Mouse (Mus musculus): ENCODE results near the gene Rps12-ps3. TPM values are rescaled to one million over a fixed set of nuclear protein-coding genes. Genes with fewer than 3 reads are reported as not detected.

The Rps12-ps3 gene
- polyA plus RNA-seq, 1 experiment from 2014 or later: 13.5 TPM

- no peak overlapping the region for H3K4me3 ChIP-seq (ENCODE audit: low read depth, low read length)
Measured at GRCm38 (mm10) chr19:59316571-59316970, 5.5 kb upstream of the Rps12-ps3 start.

GRCm38 (mm10) chr19:59330816-59331225 lies 8.7 kb downstream of the Rps12-ps3 start:
- H3K27ac ChIP-seq (ENCODE audit: low read depth, low read length): no peak overlapping the region
- H3K9ac ChIP-seq (ENCODE audit: low read length): no peak overlapping the region
- H3K4me1 ChIP-seq (replicated peaks; ENCODE audit: control insufficient read depth, insufficient read depth, low read length): no peaks in the 10 kb centered on the region
- no peaks in the 10 kb centered on the region for H3K9me3 ChIP-seq (ENCODE audit: control insufficient read depth, low read length)
- ATAC-seq (replicated peaks; ENCODE audit: low FRiP score) (no peak), DNase-seq (ENCODE audit: low spot score) (no peak)
- H3K36me3 ChIP-seq (ENCODE audit: control insufficient read depth, insufficient read depth, low read length): no peaks in the 10 kb centered on the region; the same call in 1 of the 2 replicates
- H3K27me3 ChIP-seq (ENCODE audit: control insufficient read depth, insufficient read depth, low read length): no peaks in the 10 kb centered on the region
- no peak overlapping the region for H3K4me2 ChIP-seq (ENCODE audit: low read depth, low read length, severe bottlenecking)
- no peak overlapping the region for H3K4me3 ChIP-seq (ENCODE audit: low read depth, low read length)

More at GRCm38 (mm10) chr19:59316571-59316970, 5.5 kb upstream of the Rps12-ps3 start:
- Histone ChIP-seq H3K9ac (ENCODE audit: low read length) (no peak overlapping the region), H3K36me3 (ENCODE audit: control insufficient read depth, insufficient read depth, low read length) (no peaks in the 10 kb centered on the region; the same call in 1 of the 2 replicates), H3K27me3 (ENCODE audit: control insufficient read depth, insufficient read depth, low read length) (no peaks in the 10 kb centered on the region), H3K4me2 (ENCODE audit: low read depth, low read length, severe bottlenecking) (no peak overlapping the region), H3K4me1 (replicated peaks; ENCODE audit: control insufficient read depth, insufficient read depth, low read length) (no peaks in the 10 kb centered on the region), H3K27ac (ENCODE audit: low read depth, low read length) (no peak overlapping the region), H3K9me3 (ENCODE audit: control insufficient read depth, low read length) (no peaks in the 10 kb centered on the region)
- no peak for DNase-seq (ENCODE audit: low spot score)
- ATAC-seq (replicated peaks; ENCODE audit: low FRiP score): no peak

- Histone ChIP-seq H3K9me3 (ENCODE audit: control insufficient read depth, low read length) (no peaks in the 10 kb centered on the region), H3K27me3 (ENCODE audit: control insufficient read depth, insufficient read depth, low read length) (no peaks in the 10 kb centered on the region), H3K4me2 (ENCODE audit: low read depth, low read length, severe bottlenecking) (no peak overlapping the region), H3K4me3 (ENCODE audit: low read depth, low read length) (no peak overlapping the region), H3K4me1 (replicated peaks; ENCODE audit: control insufficient read depth, insufficient read depth, low read length) (peaks cover 6% of the 10 kb centered on the region; the same call in 1 of the 2 replicates), H3K36me3 (ENCODE audit: control insufficient read depth, insufficient read depth, low read length) (no peaks in the 10 kb centered on the region), H3K9ac (ENCODE audit: low read length) (no peak overlapping the region), H3K27ac (ENCODE audit: low read depth, low read length) (no peak overlapping the region)
- WGBS: 94% methylated on average over 1 of the region's 1 CpGs
- ATAC-seq (replicated peaks; ENCODE audit: low FRiP score): no peak
- DNase-seq (ENCODE audit: low spot score): no peak
Measured at GRCm38 (mm10) chr19:59336655-59337054, 14.6 kb downstream of the Rps12-ps3 start.

- H3K27me3 ChIP-seq (ENCODE audit: control insufficient read depth, insufficient read depth, low read length): no peaks in the 10 kb centered on the region
- H3K36me3 ChIP-seq (ENCODE audit: control insufficient read depth, insufficient read depth, low read length): no peaks in the 10 kb centered on the region
- no peak overlapping the region for H3K9ac ChIP-seq (ENCODE audit: low read length)
- H3K27ac ChIP-seq (ENCODE audit: low read depth, low read length): no peak overlapping the region
- peaks cover 6% of the 10 kb centered on the region; the same call in 1 of the 2 replicates for H3K4me1 ChIP-seq (replicated peaks; ENCODE audit: control insufficient read depth, insufficient read depth, low read length)
- H3K9me3 ChIP-seq (ENCODE audit: control insufficient read depth, low read length): no peaks in the 10 kb centered on the region
- ATAC-seq (replicated peaks; ENCODE audit: low FRiP score) (no peak), DNase-seq (ENCODE audit: low spot score) (no peak)
- 85% methylated on average over 3 of the region's 3 CpGs for WGBS
- H3K4me3 ChIP-seq (ENCODE audit: low read depth, low read length): no peak overlapping the region
- no peak overlapping the region for H3K4me2 ChIP-seq (ENCODE audit: low read depth, low read length, severe bottlenecking)
Measured at GRCm38 (mm10) chr19:59337872-59338681, 16.0 kb downstream of the Rps12-ps3 start.

- H3K4me2 ChIP-seq (ENCODE audit: low read depth, low read length, severe bottlenecking): no peak overlapping the region
- no peaks in the 10 kb centered on the region for H3K27me3 ChIP-seq (ENCODE audit: control insufficient read depth, insufficient read depth, low read length)
- H3K9ac ChIP-seq (ENCODE audit: low read length): no peak overlapping the region
- DNase-seq (ENCODE audit: low spot score) (no peak), ATAC-seq (replicated peaks; ENCODE audit: low FRiP score) (no peak)
- H3K9me3 ChIP-seq (ENCODE audit: control insufficient read depth, low read length): no peaks in the 10 kb centered on the region
- no peak overlapping the region for H3K27ac ChIP-seq (ENCODE audit: low read depth, low read length)
- H3K4me1 ChIP-seq (replicated peaks; ENCODE audit: control insufficient read depth, insufficient read depth, low read length): peaks cover 6% of the 10 kb centered on the region; the same call in 1 of the 2 replicates
- no peak overlapping the region for H3K4me3 ChIP-seq (ENCODE audit: low read depth, low read length)
- WGBS: 93% methylated on average over 3 of the region's 3 CpGs
- no peaks in the 10 kb centered on the region for H3K36me3 ChIP-seq (ENCODE audit: control insufficient read depth, insufficient read depth, low read length)
Measured at GRCm38 (mm10) chr19:59339908-59340307, 17.8 kb downstream of the Rps12-ps3 start.

- ATAC-seq (replicated peaks; ENCODE audit: low FRiP score) (no peak), DNase-seq (ENCODE audit: low spot score) (no peak)
- WGBS: 35% methylated on average over 2 of the region's 2 CpGs
- H3K27ac ChIP-seq (ENCODE audit: low read depth, low read length): no peak overlapping the region
- peaks cover 6% of the 10 kb centered on the region; the same call in 1 of the 2 replicates for H3K4me1 ChIP-seq (replicated peaks; ENCODE audit: control insufficient read depth, insufficient read depth, low read length)
- H3K9me3 ChIP-seq (ENCODE audit: control insufficient read depth, low read length): no peaks in the 10 kb centered on the region
- no peaks in the 10 kb centered on the region for H3K36me3 ChIP-seq (ENCODE audit: control insufficient read depth, insufficient read depth, low read length)
- H3K27me3 ChIP-seq (ENCODE audit: control insufficient read depth, insufficient read depth, low read length): no peaks in the 10 kb centered on the region
- 0 out of 2 replicates have a peak overlapping the region, but pooled peaks have one; percentile 33 for H3K9ac ChIP-seq (ENCODE audit: low read length)
- H3K4me2 ChIP-seq (ENCODE audit: low read depth, low read length, severe bottlenecking): peak overlapping the region; percentile 99
- peak overlapping the region; percentile 85 for H3K4me3 ChIP-seq (ENCODE audit: low read depth, low read length)
Measured at GRCm38 (mm10) chr19:59342964-59343363, 20.9 kb downstream of the Rps12-ps3 start.

- peak; percentile 59 for DNase-seq (ENCODE audit: low spot score)
Measured at GRCm38 (mm10) chr19:59344304-59344711, 22.2 kb downstream of the Rps12-ps3 start.

GRCm38 (mm10) chr19:59345081-59345657 lies 23.1 kb downstream of the Rps12-ps3 start:
- H3K4me3 ChIP-seq (ENCODE audit: low read depth, low read length): peak overlapping the region; percentile 85
- peak overlapping the region; percentile 99 for H3K4me2 ChIP-seq (ENCODE audit: low read depth, low read length, severe bottlenecking)
- peak overlapping the region; percentile 92 for H3K9ac ChIP-seq (ENCODE audit: low read length)
- under 1% methylated on average over 68 of the region's 70 CpGs for WGBS
- peak; percentile 45 for ATAC-seq (replicated peaks; ENCODE audit: low FRiP score)
- peaks cover 6% of the 10 kb centered on the region; the same call in 1 of the 2 replicates for H3K4me1 ChIP-seq (replicated peaks; ENCODE audit: control insufficient read depth, insufficient read depth, low read length)
- peak; percentile 85 for DNase-seq (ENCODE audit: low spot score)
- no peaks in the 10 kb centered on the region for H3K27me3 ChIP-seq (ENCODE audit: control insufficient read depth, insufficient read depth, low read length)
- H3K9me3 ChIP-seq (ENCODE audit: control insufficient read depth, low read length): no peaks in the 10 kb centered on the region
- peak overlapping the region; percentile 84 for H3K27ac ChIP-seq (ENCODE audit: low read depth, low read length)
- H3K36me3 ChIP-seq (ENCODE audit: control insufficient read depth, insufficient read depth, low read length): no peaks in the 10 kb centered on the region

More at GRCm38 (mm10) chr19:59344304-59344711, 22.2 kb downstream of the Rps12-ps3 start:
- Histone ChIP-seq H3K4me3 (ENCODE audit: low read depth, low read length) (peak overlapping the region; percentile 85), H3K27me3 (ENCODE audit: control insufficient read depth, insufficient read depth, low read length) (no peaks in the 10 kb centered on the region), H3K4me2 (ENCODE audit: low read depth, low read length, severe bottlenecking) (peak overlapping the region; percentile 99), H3K36me3 (ENCODE audit: control insufficient read depth, insufficient read depth, low read length) (no peaks in the 10 kb centered on the region), H3K9ac (ENCODE audit: low read length) (peak overlapping the region; percentile 92), H3K27ac (ENCODE audit: low read depth, low read length) (no peak overlapping the region), H3K4me1 (replicated peaks; ENCODE audit: control insufficient read depth, insufficient read depth, low read length) (peaks cover 6% of the 10 kb centered on the region; the same call in 1 of the 2 replicates), H3K9me3 (ENCODE audit: control insufficient read depth, low read length) (no peaks in the 10 kb centered on the region)
- no peak for ATAC-seq (replicated peaks; ENCODE audit: low FRiP score)
- WGBS: under 1% methylated on average over 14 of the region's 14 CpGs

All from forebrain, embryonic 11.5 days (tissue).